Mouse (Mus musculus) heart, adult 2 months (tissue): ENCODE measurements at regions not wholly inside any gene's neighbourhood (a gene's known extent, or its start where the extent isn't known, plus 50 kb on each side); places are given as distances from the start of the nearest gene placed in this dataset.
A peak's percentile ranks its signal among the peaks of the same experiment; 100 is the strongest.

Source experiments
- DNase-seq, 2 experiments: peaks; one replicate each; pipeline ENCODE4 v3.0.0; 2021
- H3K27ac ChIP-seq: fragments of 200-600 bp; 2 replicates; pipeline ENCODE4 v1.8.1; 2022
- H3K27me3 ChIP-seq: fragments of 200-500 bp; 2 replicates; pipeline ENCODE4 v1.6.1; 2012; ENCODE audit warnings: mild to moderate bottlenecking, low read length, inconsistent platforms, mixed read lengths; ENCODE audit not compliant: control insufficient read depth, insufficient read depth
- H3K36me3 ChIP-seq: fragments of 200-500 bp; 2 replicates; pipeline ENCODE4 v1.6.1; 2012; ENCODE audit warnings: low read length, inconsistent platforms; ENCODE audit not compliant: control insufficient read depth, insufficient read depth
- H3K4me1 ChIP-seq: fragments of 200-500 bp; 2 replicates; pipeline ENCODE4 v1.6.1; 2011; ENCODE audit warnings: low read length; ENCODE audit not compliant: control insufficient read depth, insufficient read depth
- H3K4me3 ChIP-seq: fragments of 200-600 bp; 2 replicates; pipeline ENCODE4 v1.8.1; 2022
- H3K79me2 ChIP-seq: fragments of 200-500 bp; replicated peaks from 2 replicates; pipeline ENCODE4 v1.6.1; 2012; ENCODE audit warnings: mild to moderate bottlenecking, inconsistent platforms, low read length, moderate library complexity, mixed read lengths; ENCODE audit not compliant: control insufficient read depth, insufficient read depth
- H3K9ac ChIP-seq: fragments of 200-500 bp; 2 replicates; pipeline ENCODE4 v1.6.1; 2012; ENCODE audit warnings: low read depth, mild to moderate bottlenecking, control low read depth, inconsistent platforms, low read length, mixed read lengths
- CTCF ChIP-seq: fragments of 200-600 bp; IDR thresholded peaks from 2 replicates; pipeline ENCODE4 v1.8.1; 2022; ENCODE audit warnings: antibody characterized with exemption, mild to moderate bottlenecking, moderate library complexity
- EP300 ChIP-seq: fragments of 200-500 bp; IDR thresholded peaks from 2 replicates; pipeline ENCODE4 v1.6.1; 2011; ENCODE audit warnings: low read depth, low read length, control low read depth; ENCODE audit not compliant: insufficient read depth
- POLR2A ChIP-seq: fragments of 200-500 bp; IDR thresholded peaks from 2 replicates; pipeline ENCODE4 v1.6.1; 2011; ENCODE audit warnings: mild to moderate bottlenecking, low read depth, low read length, control low read depth; ENCODE audit not compliant: insufficient read depth
- whole genome bisulfite sequencing: fragments of 180-500 bp; shearing (Covaris S2); methylation state at CpG from one replicate; pipeline ENCODE4 v1.1.7; 2018; 5-methylcytosine and 5-hydroxymethylcytosine counted together
- intact Hi-C: fragments of 180-260 bp; cut with DNase I; formaldehyde crosslinking; loops from one replicate; pipeline ENCODE4 v1.15.1; 2025

DNA sequence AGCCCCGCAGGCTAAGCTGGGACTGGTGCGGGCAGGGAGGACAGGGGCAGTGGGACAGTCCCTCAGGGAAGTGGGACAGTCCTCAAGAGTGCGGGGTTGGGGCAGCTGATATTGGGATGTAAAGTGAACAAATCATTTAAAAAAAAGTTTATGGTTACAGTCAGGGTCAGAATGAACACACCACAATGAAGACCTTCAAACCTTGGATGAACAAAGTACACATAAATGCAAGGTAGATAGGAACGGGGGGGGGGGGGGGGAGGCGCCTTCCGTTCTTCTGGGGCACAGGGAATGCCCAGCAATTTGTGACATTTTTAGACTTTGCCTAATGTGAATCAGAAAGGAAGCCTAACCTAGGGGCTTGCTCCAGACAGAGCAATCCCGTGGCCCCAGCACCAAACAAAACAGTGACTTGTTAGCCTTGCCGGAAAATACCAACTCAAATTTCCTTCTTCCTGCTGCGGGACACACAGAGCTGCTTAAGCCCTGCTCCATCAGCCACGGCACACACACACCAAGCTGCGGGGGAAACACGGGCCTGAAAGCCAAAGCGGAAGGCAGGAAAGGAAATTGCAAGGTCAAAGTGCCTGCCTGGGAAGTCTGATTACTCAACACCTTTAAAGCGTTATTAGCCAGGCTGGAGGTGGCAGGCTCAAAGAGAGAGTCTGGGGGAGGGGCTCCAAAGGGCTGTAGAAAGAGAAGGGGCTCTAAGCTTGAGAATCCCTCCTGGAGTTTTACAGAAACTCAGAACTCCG, 309.6 kb upstream of the Jarid2 start:
- DNase-seq: peak; percentile 53 to 60
- no peak overlapping the region for H3K4me3 ChIP-seq
- intact Hi-C loops: loop anchor here (5.0 kb wide), 3 partner anchors 63 to 557 kb away; no protein-coding TSS in a partner anchor
- peaks cover 7% of the 10 kb centered on the region for H3K4me1 ChIP-seq
- peak; percentile 29; the same call in 1 of the 2 replicates for TF ChIP-seq POLR2A
- TF ChIP-seq EP300: peak; percentile 71; the same call in 1 of the 2 replicates
- TF ChIP-seq CTCF: no peak
- H3K27me3 ChIP-seq: no peaks in the 10 kb centered on the region
- 27% methylated on average over 15 of the region's 15 CpGs for WGBS
- no peaks in the 10 kb centered on the region for H3K79me2 ChIP-seq
- peak overlapping the region; percentile 28 for H3K9ac ChIP-seq
- H3K27ac ChIP-seq: peak overlapping the region; percentile 16; the same call in 1 of the 2 replicates
- peaks cover 3% of the 10 kb centered on the region for H3K36me3 ChIP-seq

GRCm38 (mm10) chr13:44420227-44420592, 309.1 kb upstream of the Jarid2 start:
- Histone ChIP-seq H3K27ac (peak overlapping the region; percentile 16; the same call in 1 of the 2 replicates), H3K36me3 (peaks cover 3% of the 10 kb centered on the region), H3K4me1 (peaks cover 7% of the 10 kb centered on the region), H3K4me3 (no peak overlapping the region), H3K79me2 (no peaks in the 10 kb centered on the region), H3K27me3 (no peaks in the 10 kb centered on the region), H3K9ac (no peak overlapping the region)
- 34% methylated on average over 6 of the region's 6 CpGs for WGBS
- TF ChIP-seq POLR2A (no peak), CTCF (no peak), EP300 (no peak)
- intact Hi-C loops: no loop called here
- DNase-seq: no peak

GRCm38 (mm10) chr13:44420941-44421340, 308.3 kb upstream of the Jarid2 start:
- DNase-seq: no peak
- intact Hi-C loops: no loop called here
- TF ChIP-seq EP300: no peak
- Histone ChIP-seq H3K79me2 (no peaks in the 10 kb centered on the region), H3K36me3 (peaks cover 3% of the 10 kb centered on the region), H3K9ac (no peak overlapping the region), H3K4me3 (no peak overlapping the region), H3K4me1 (peaks cover 6% of the 10 kb centered on the region), H3K27ac (no peak overlapping the region), H3K27me3 (no peaks in the 10 kb centered on the region)
- WGBS: 97% methylated on average over 8 of the region's 8 CpGs

- no peak overlapping the region for H3K27ac ChIP-seq
- H3K36me3 ChIP-seq: no peaks in the 10 kb centered on the region
- 58% methylated on average over 3 of the region's 3 CpGs for WGBS
- no peak overlapping the region for H3K9ac ChIP-seq
- no peaks in the 10 kb centered on the region for H3K27me3 ChIP-seq
- TF ChIP-seq POLR2A (no peak), CTCF (no peak), EP300 (no peak)
- intact Hi-C loops: no loop called here
- no peaks in the 10 kb centered on the region for H3K79me2 ChIP-seq
- no peak overlapping the region for H3K4me3 ChIP-seq
- peaks cover 4% of the 10 kb centered on the region for H3K4me1 ChIP-seq
- DNase-seq: no peak
These were observed 307.8 kb upstream of the Jarid2 start for GRCm38 (mm10) chr13:44421426-44421825.

GRCm38 (mm10) chr13:44421922-44422321, 307.4 kb upstream of the Jarid2 start:
- TF ChIP-seq CTCF: no peak
- no peak for TF ChIP-seq EP300
- no peak for TF ChIP-seq POLR2A
- no peaks in the 10 kb centered on the region for H3K79me2 ChIP-seq
- H3K27ac ChIP-seq: no peak overlapping the region
- no peak for DNase-seq
- intact Hi-C loops: no loop called here
- H3K4me1 ChIP-seq: peaks cover 4% of the 10 kb centered on the region
- H3K36me3 ChIP-seq: no peaks in the 10 kb centered on the region
- WGBS: 93% methylated on average over 5 of the region's 5 CpGs
- H3K27me3 ChIP-seq: no peaks in the 10 kb centered on the region
- H3K9ac ChIP-seq: no peak overlapping the region
- H3K4me3 ChIP-seq: no peak overlapping the region

DNA sequence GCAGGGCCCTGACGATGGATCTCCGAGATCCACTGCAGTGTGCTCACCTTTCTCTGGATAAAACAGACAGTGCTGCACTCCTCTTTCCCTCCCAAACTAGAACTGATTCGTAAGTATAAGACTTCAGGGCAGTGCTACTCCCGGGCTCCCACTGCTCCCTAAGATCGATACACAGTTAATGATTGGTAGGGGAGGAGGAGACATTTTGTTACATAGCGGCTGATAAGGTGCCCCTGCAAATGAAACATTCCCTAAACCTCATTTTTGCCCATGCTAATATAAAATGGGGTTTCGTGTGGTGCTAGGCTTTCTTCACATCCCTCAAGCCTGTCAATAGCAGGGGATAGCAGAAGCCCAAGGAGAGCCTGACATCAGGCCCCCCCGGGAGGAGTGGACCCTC, 298.8 kb upstream of the Jarid2 start:
- Histone ChIP-seq H3K4me3 (no peak overlapping the region), H3K27ac (no peak overlapping the region), H3K27me3 (no peaks in the 10 kb centered on the region), H3K79me2 (no peaks in the 10 kb centered on the region), H3K9ac (no peak overlapping the region), H3K4me1 (no peaks in the 10 kb centered on the region), H3K36me3 (no peaks in the 10 kb centered on the region)
- DNase-seq: no peak
- WGBS: 89% methylated on average over 8 of the region's 8 CpGs
- TF ChIP-seq CTCF (no peak), POLR2A (no peak), EP300 (no peak)
- intact Hi-C loops: no loop called here
